Mouse (Mus musculus): Measurements from ENCODE around the gene AI837181. TPM values are rescaled to one million over a fixed set of nuclear protein-coding genes. Genes with fewer than 3 reads are reported as not detected.
A peak's percentile ranks its signal among the peaks of the same experiment; 100 is the strongest.

AI837181 gene
- polyA plus RNA-seq, 1 experiment from 2014 or later, result 66.0 TPM

GRCm38 (mm10) chr19:5449673-5450072, 24.7 kb downstream of the AI837181 start:
- DNase-seq (ENCODE audit: low spot score), result no peak
- Histone ChIP-seq H3K9me3 (ENCODE audit: control insufficient read depth, low read length) (no peaks in the 10 kb centered on the region), H3K4me1 (replicated peaks; ENCODE audit: control insufficient read depth, insufficient read depth, low read length) (peaks cover 10% of the 10 kb centered on the region; the same call in 1 of the 2 replicates), H3K9ac (no peak overlapping the region), H3K4me2 (replicated peaks) (no peak overlapping the region), H3K36me3 (replicated peaks; ENCODE audit: control insufficient read depth, insufficient read depth) (peaks cover 14% of the 10 kb centered on the region), H3K27ac (no peak overlapping the region), H3K27me3 (ENCODE audit: control insufficient read depth, insufficient read depth, low read length) (peaks cover 60% of the 10 kb centered on the region), H3K4me3 (replicated peaks; ENCODE audit: low read length) (no peak overlapping the region)
- 91% methylated on average over 3 of the region's 3 CpGs for WGBS
- ATAC-seq (ENCODE audit: low FRiP score), result no peak

GRCm38 (mm10) chr19:5451766-5452165, 26.8 kb downstream of the AI837181 start:
- Histone ChIP-seq H3K9me3 (ENCODE audit: control insufficient read depth, low read length) (no peaks in the 10 kb centered on the region), H3K36me3 (replicated peaks; ENCODE audit: control insufficient read depth, insufficient read depth) (peaks cover 14% of the 10 kb centered on the region), H3K4me2 (replicated peaks) (no peak overlapping the region), H3K9ac (no peak overlapping the region), H3K4me1 (replicated peaks; ENCODE audit: control insufficient read depth, insufficient read depth, low read length) (peaks cover 28% of the 10 kb centered on the region), H3K4me3 (replicated peaks; ENCODE audit: low read length) (no peak overlapping the region), H3K27me3 (ENCODE audit: control insufficient read depth, insufficient read depth, low read length) (peaks cover 42% of the 10 kb centered on the region), H3K27ac (no peak overlapping the region)
- ATAC-seq (ENCODE audit: low FRiP score) (no peak), DNase-seq (ENCODE audit: low spot score) (no peak)
- 75% methylated on average over 6 of the region's 6 CpGs for WGBS

GRCm38 (mm10) chr19:5455037-5455436, 30.1 kb downstream of the AI837181 start:
- H3K27ac ChIP-seq, result no peak overlapping the region

GRCm38 (mm10) chr19:5455568-5455967, 30.6 kb downstream of the AI837181 start:
- peaks cover 5% of the 10 kb centered on the region; the same call in 1 of the 2 replicates for H3K27me3 ChIP-seq (ENCODE audit: control insufficient read depth, insufficient read depth, low read length)
- peaks cover 30% of the 10 kb centered on the region for H3K4me1 ChIP-seq (replicated peaks; ENCODE audit: control insufficient read depth, insufficient read depth, low read length)
- WGBS, result 61% methylated on average over 8 of the region's 8 CpGs
- ATAC-seq (ENCODE audit: low FRiP score) (no peak), DNase-seq (ENCODE audit: low spot score) (no peak)
- peak overlapping the region; percentile 94 for H3K4me2 ChIP-seq (replicated peaks)
- H3K27ac ChIP-seq, result peak overlapping the region; percentile 94
- H3K9me3 ChIP-seq (ENCODE audit: control insufficient read depth, low read length), result no peaks in the 10 kb centered on the region
- peak overlapping the region; percentile 81 for H3K9ac ChIP-seq
- H3K36me3 ChIP-seq (replicated peaks; ENCODE audit: control insufficient read depth, insufficient read depth), result peaks cover 14% of the 10 kb centered on the region
- peak overlapping the region; percentile 70 for H3K4me3 ChIP-seq (replicated peaks; ENCODE audit: low read length)

More at GRCm38 (mm10) chr19:5455037-5455436, 30.1 kb downstream of the AI837181 start:
- H3K9ac ChIP-seq, result peak overlapping the region; percentile 81
- H3K36me3 ChIP-seq (replicated peaks; ENCODE audit: control insufficient read depth, insufficient read depth), result peaks cover 14% of the 10 kb centered on the region
- WGBS, result 85% methylated on average over 12 of the region's 12 CpGs
- DNase-seq (ENCODE audit: low spot score), result no peak
- peak overlapping the region; percentile 94 for H3K4me2 ChIP-seq (replicated peaks)
- ATAC-seq (ENCODE audit: low FRiP score), result no peak
- no peaks in the 10 kb centered on the region for H3K9me3 ChIP-seq (ENCODE audit: control insufficient read depth, low read length)
- H3K4me3 ChIP-seq (replicated peaks; ENCODE audit: low read length), result peak overlapping the region; percentile 70; the same call in 1 of the 2 replicates
- peaks cover 10% of the 10 kb centered on the region; the same call in 1 of the 2 replicates for H3K27me3 ChIP-seq (ENCODE audit: control insufficient read depth, insufficient read depth, low read length)
- peaks cover 29% of the 10 kb centered on the region for H3K4me1 ChIP-seq (replicated peaks; ENCODE audit: control insufficient read depth, insufficient read depth, low read length)

- Histone ChIP-seq H3K9ac (peak overlapping the region; percentile 81), H3K4me3 (replicated peaks; ENCODE audit: low read length) (peak overlapping the region; percentile 70), H3K36me3 (replicated peaks; ENCODE audit: control insufficient read depth, insufficient read depth) (peaks cover 14% of the 10 kb centered on the region), H3K27me3 (ENCODE audit: control insufficient read depth, insufficient read depth, low read length) (no peaks in the 10 kb centered on the region; the same call in 1 of the 2 replicates), H3K9me3 (ENCODE audit: control insufficient read depth, low read length) (no peaks in the 10 kb centered on the region), H3K4me2 (replicated peaks) (peak overlapping the region; percentile 94), H3K27ac (peak overlapping the region; percentile 94), H3K4me1 (replicated peaks; ENCODE audit: control insufficient read depth, insufficient read depth, low read length) (peaks cover 36% of the 10 kb centered on the region)
- DNase-seq (ENCODE audit: low spot score) (no peak), ATAC-seq (ENCODE audit: low FRiP score) (no peak)
- 5% methylated on average over 26 of the region's 26 CpGs for WGBS
Observed at GRCm38 (mm10) chr19:5456241-5456921, 31.4 kb downstream of the AI837181 start.

GRCm38 (mm10) chr19:5456922-5457745, 32.2 kb downstream of the AI837181 start:
- peak overlapping the region; percentile 81 for H3K9ac ChIP-seq
- DNase-seq (ENCODE audit: low spot score) (peak; percentile 95), ATAC-seq (ENCODE audit: low FRiP score) (peak; percentile 94)
- peak overlapping the region; percentile 70 for H3K4me3 ChIP-seq (replicated peaks; ENCODE audit: low read length)
- H3K4me2 ChIP-seq (replicated peaks), result peak overlapping the region; percentile 94
- H3K36me3 ChIP-seq (replicated peaks; ENCODE audit: control insufficient read depth, insufficient read depth), result peaks cover 20% of the 10 kb centered on the region
- peaks cover 40% of the 10 kb centered on the region for H3K4me1 ChIP-seq (replicated peaks; ENCODE audit: control insufficient read depth, insufficient read depth, low read length)
- peak overlapping the region; percentile 94 for H3K27ac ChIP-seq
- under 1% methylated on average over 70 of the region's 70 CpGs for whole genome bisulfite sequencing
- no peaks in the 10 kb centered on the region for H3K27me3 ChIP-seq (ENCODE audit: control insufficient read depth, insufficient read depth, low read length)
- H3K9me3 ChIP-seq (ENCODE audit: control insufficient read depth, low read length), result no peaks in the 10 kb centered on the region

GRCm38 (mm10) chr19:5457746-5458442, 33.0 kb downstream of the AI837181 start, which contains the start of gene Ccdc85b:
Gene Ccdc85b, minus strand, starts transcription at chr19:5457894.
- peak within 1 kb of the TSS; percentile 94 for H3K4me2 ChIP-seq (replicated peaks)
- H3K9ac ChIP-seq, result peak within 1 kb of the TSS; percentile 81
- peak within 1 kb of the TSS; percentile 70 for H3K4me3 ChIP-seq (replicated peaks; ENCODE audit: low read length)
- peaks cover 40% of the 10 kb centered on the region for H3K4me1 ChIP-seq (replicated peaks; ENCODE audit: control insufficient read depth, insufficient read depth, low read length)
- 12% methylated on average over 14 of the region's 14 CpGs for WGBS
- H3K36me3 ChIP-seq (replicated peaks; ENCODE audit: control insufficient read depth, insufficient read depth), result peaks cover 27% of the 10 kb centered on the region
- H3K9me3 ChIP-seq (ENCODE audit: control insufficient read depth, low read length), result no peaks in the 10 kb centered on the region
- DNase-seq (ENCODE audit: low spot score) (no peak), ATAC-seq (ENCODE audit: low FRiP score) (0 out of 2 replicates have a peak, but pooled peaks have one; percentile 0)
- no peaks in the 10 kb centered on the region for H3K27me3 ChIP-seq (ENCODE audit: control insufficient read depth, insufficient read depth, low read length)
- H3K27ac ChIP-seq, result peak within 1 kb of the TSS; percentile 94

GRCm38 (mm10) chr19:5459019-5459418, 34.1 kb downstream of the AI837181 start:
- Histone ChIP-seq H3K36me3 (replicated peaks; ENCODE audit: control insufficient read depth, insufficient read depth) (peaks cover 28% of the 10 kb centered on the region), H3K4me1 (replicated peaks; ENCODE audit: control insufficient read depth, insufficient read depth, low read length) (peaks cover 42% of the 10 kb centered on the region), H3K4me2 (replicated peaks) (no peak overlapping the region), H3K9ac (no peak overlapping the region), H3K4me3 (replicated peaks; ENCODE audit: low read length) (no peak overlapping the region), H3K27me3 (ENCODE audit: control insufficient read depth, insufficient read depth, low read length) (no peaks in the 10 kb centered on the region), H3K27ac (no peak overlapping the region), H3K9me3 (ENCODE audit: control insufficient read depth, low read length) (no peaks in the 10 kb centered on the region)
- DNase-seq (ENCODE audit: low spot score) (no peak), ATAC-seq (ENCODE audit: low FRiP score) (no peak)
- 68% methylated on average over 7 of the region's 7 CpGs for WGBS

Data from hindbrain, embryonic 14.5 days (tissue).